In the genomic region with DNA sequence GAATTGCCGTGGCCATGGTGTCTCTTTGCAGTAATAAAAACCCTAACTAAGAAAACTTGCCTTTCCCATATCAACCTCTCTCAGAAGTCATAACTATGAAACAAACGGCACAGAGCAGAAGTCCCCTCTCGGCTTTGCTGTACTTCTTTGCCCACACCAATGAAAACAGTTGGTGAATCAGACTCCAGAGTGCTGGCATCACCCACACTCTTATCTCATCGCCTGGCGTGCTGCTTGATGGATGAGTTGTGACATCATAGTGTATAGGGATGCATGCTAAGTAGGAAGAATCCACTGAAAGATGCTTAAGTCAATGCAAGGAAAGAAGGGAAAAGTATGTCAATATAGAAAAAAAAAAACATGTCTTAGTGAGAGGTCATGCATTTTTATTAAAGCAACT, we compare ENCODE assay signal across 22 mouse cellular contexts. TPM values are rescaled to one million over a fixed set of nuclear protein-coding genes. Genes with fewer than 3 reads are reported as not detected.
"Had no signal": no experiment of that assay in that cellular context is flagged by ENCODE, and none has a peak within 500 bp of the region (broad histone marks: within the 10 kb centered on the region; RNA-seq: fewer than 3 reads in every experiment).

No protein-coding gene starts in this region.

- H3K4me1 ChIP-seq: limb, embryonic 10.5 days; limb, embryonic 13.5 days; liver, embryonic 12.5 days; liver, embryonic 15.5 days; lung, embryonic 15.5 days; megakaryocyte, embryonic 14.5 days; midbrain, embryonic 13.5 days had no signal

- H3K9me3 ChIP-seq: limb, embryonic 10.5 days; limb, embryonic 13.5 days; liver, embryonic 12.5 days; liver, embryonic 15.5 days; lung, embryonic 15.5 days; megakaryocyte, embryonic 14.5 days; midbrain, embryonic 10.5 days; midbrain, embryonic 13.5 days had no signal

- H3K4me3 ChIP-seq: layer of hippocampus, adult 2 months; limb, embryonic 10.5 days; limb, embryonic 13.5 days; liver, embryonic 12.5 days; liver, embryonic 15.5 days; lung, embryonic 15.5 days; megakaryocyte, embryonic 14.5 days; midbrain, embryonic 10.5 days; midbrain, embryonic 13.5 days; myocyte had no signal

- ATAC-seq: liver, embryonic 12.5 days; midbrain, embryonic 13.5 days; midbrain, embryonic 16.5 days had no signal

- H3K27me3 ChIP-seq: limb, embryonic 13.5 days; liver, embryonic 12.5 days; liver, embryonic 15.5 days; lung, embryonic 15.5 days; megakaryocyte, embryonic 14.5 days; midbrain, embryonic 13.5 days had no signal

- H3K36me3 ChIP-seq: limb, embryonic 10.5 days; limb, embryonic 13.5 days; liver, embryonic 12.5 days; liver, embryonic 15.5 days; lung, embryonic 15.5 days; midbrain, embryonic 10.5 days; midbrain, embryonic 13.5 days had no signal

- DNase-seq: kidney, postnatal 25 days; layer of hippocampus, adult 9-11 months; liver; lung, adult 18-20 months; lung, postnatal 10 days; lung, postnatal 36 days; thymus, adult 2 months; thymus, postnatal 25 days had no signal

- H3K27ac ChIP-seq: kidney, postnatal 0 days; layer of hippocampus, adult 2 months; limb, embryonic 10.5 days; limb, embryonic 13.5 days; liver, embryonic 12.5 days; liver, embryonic 15.5 days; lung, embryonic 15.5 days; midbrain, embryonic 10.5 days; midbrain, embryonic 13.5 days; stomach, postnatal 0 days had no signal

- H3K9ac ChIP-seq: limb, embryonic 13.5 days; liver, embryonic 12.5 days; liver, embryonic 15.5 days; lung, embryonic 15.5 days; midbrain, embryonic 13.5 days had no signal

- H3K4me2 ChIP-seq: limb, embryonic 13.5 days; liver, embryonic 12.5 days; liver, embryonic 15.5 days; lung, embryonic 15.5 days; midbrain, embryonic 13.5 days had no signal

RNA-seq across cellular contexts. Expression of gene Rnf32, which starts 58.3 kb away (rescaled TPM):
- total RNA-seq: monocyte, adult 5-6 weeks had no signal
